Mouse (Mus musculus) forebrain, embryonic 14.5 days (tissue): ENCODE measurements at regions not wholly inside any gene's neighbourhood (a gene's known extent, or its start where the extent isn't known, plus 50 kb on each side); places are given as distances from the start of the nearest gene placed in this dataset.

Experiments
- ATAC-seq: fragments of 200-750 bp; cut with Nextera tagmentation; 2 replicates; pipeline ENCODE4 v1.8.0; 2017; ENCODE audit warnings: mild to moderate bottlenecking, moderate library complexity
- DNase-seq: peaks from one replicate; pipeline ENCODE4 v3.0.0-alpha.2; 2015; ENCODE audit warnings: low spot score
- H3K27ac ChIP-seq: fragments of 300-500 bp; sonication (generic); 2 replicates; pipeline ENCODE4 v1.5.1; 2014; ENCODE audit warnings: low read depth, mild to moderate bottlenecking, control low read depth, low read length, moderate library complexity
- H3K27me3 ChIP-seq: fragments of 300-500 bp; sonication (generic); replicated peaks from 2 replicates; pipeline ENCODE4 v1.6.1; 2014; ENCODE audit warnings: low read length, control low read depth, mixed read lengths; ENCODE audit not compliant: control insufficient read depth, insufficient read depth
- H3K36me3 ChIP-seq: fragments of 300-500 bp; sonication (generic); 2 replicates; pipeline ENCODE4 v1.6.1; 2014; ENCODE audit warnings: low read length, control low read depth; ENCODE audit not compliant: control insufficient read depth, insufficient read depth
- H3K4me1 ChIP-seq: fragments of 300-500 bp; sonication (generic); 2 replicates; pipeline ENCODE4 v1.6.1; 2014; ENCODE audit warnings: antibody characterized with exemption, low read length, control low read depth; ENCODE audit not compliant: control insufficient read depth, insufficient read depth
- H3K4me2 ChIP-seq: fragments of 300-500 bp; sonication (generic); 2 replicates; pipeline ENCODE4 v1.6.1; 2014; ENCODE audit warnings: mild to moderate bottlenecking, control low read depth, low read length
- H3K4me3 ChIP-seq: fragments of 300-500 bp; sonication (generic); 2 replicates; pipeline ENCODE4 v1.5.1; 2014; ENCODE audit warnings: low read depth, low read length, control low read depth
- H3K9ac ChIP-seq: fragments of 300-500 bp; sonication (generic); 2 replicates; pipeline ENCODE4 v1.6.1; 2014; ENCODE audit warnings: mild to moderate bottlenecking, low read length, control low read depth, moderate library complexity
- H3K9me3 ChIP-seq: fragments of 300-500 bp; sonication (generic); replicated peaks from 2 replicates; pipeline ENCODE4 v1.6.1; 2016; ENCODE audit warnings: low read length, control low read depth, mixed read lengths; ENCODE audit not compliant: control insufficient read depth
- WGBS: fragments of 180-500 bp; shearing (Covaris S2); extraction: QIAGEN DNeasy Blood & Tissue Kit; methylation state at CpG from one replicate; pipeline ENCODE4 v1.1.7; 2014; 5-methylcytosine and 5-hydroxymethylcytosine counted together

- WGBS: 97% methylated on average over 4 of the region's 4 CpGs
- no peak for DNase-seq
- no peaks in the 10 kb centered on the region for H3K9me3 ChIP-seq
Measured at GRCm38 (mm10) chr5:133047456-133047855, 504.3 kb upstream of the Auts2 start.

GRCm38 (mm10) chr5:133045637-133046036, 502.5 kb upstream of the Auts2 start:
- H3K4me2 ChIP-seq: no peak overlapping the region
- H3K4me3 ChIP-seq: no peak overlapping the region
- no peak for ATAC-seq
- H3K27me3 ChIP-seq: no peaks in the 10 kb centered on the region
- no peaks in the 10 kb centered on the region for H3K9me3 ChIP-seq
- 64% methylated on average over 9 of the region's 9 CpGs for WGBS
- no peaks in the 10 kb centered on the region for H3K36me3 ChIP-seq
- DNase-seq: no peak
- no peaks in the 10 kb centered on the region for H3K4me1 ChIP-seq
- H3K9ac ChIP-seq: no peak overlapping the region
- no peak overlapping the region for H3K27ac ChIP-seq

More at GRCm38 (mm10) chr5:133047456-133047855, 504.3 kb upstream of the Auts2 start:
- Histone ChIP-seq H3K27me3 (no peaks in the 10 kb centered on the region), H3K36me3 (no peaks in the 10 kb centered on the region), H3K4me2 (no peak overlapping the region), H3K9ac (no peak overlapping the region), H3K27ac (no peak overlapping the region), H3K4me3 (no peak overlapping the region), H3K4me1 (no peaks in the 10 kb centered on the region)
- no peak for ATAC-seq

- H3K9ac ChIP-seq: no peak overlapping the region
- ATAC-seq (no peak), DNase-seq (no peak)
- no peak overlapping the region for H3K4me3 ChIP-seq
- H3K4me1 ChIP-seq: no peaks in the 10 kb centered on the region
- no peaks in the 10 kb centered on the region for H3K36me3 ChIP-seq
- H3K27me3 ChIP-seq: no peaks in the 10 kb centered on the region
- H3K9me3 ChIP-seq: no peaks in the 10 kb centered on the region
- no peak overlapping the region for H3K27ac ChIP-seq
- H3K4me2 ChIP-seq: no peak overlapping the region
- 88% methylated on average over 4 of the region's 4 CpGs for WGBS
Measured at GRCm38 (mm10) chr5:133027590-133027989, 484.4 kb upstream of the Auts2 start.

GRCm38 (mm10) chr5:133025121-133025520, 482.0 kb upstream of the Auts2 start:
- no peaks in the 10 kb centered on the region for H3K9me3 ChIP-seq
- 84% methylated on average over 4 of the region's 4 CpGs for WGBS

GRCm38 (mm10) chr5:133020821-133021220, 477.7 kb upstream of the Auts2 start:
- DNase-seq: no peak
- Histone ChIP-seq H3K36me3 (no peaks in the 10 kb centered on the region), H3K4me2 (no peak overlapping the region), H3K9me3 (no peaks in the 10 kb centered on the region), H3K4me3 (no peak overlapping the region), H3K9ac (no peak overlapping the region), H3K27ac (no peak overlapping the region), H3K27me3 (no peaks in the 10 kb centered on the region), H3K4me1 (no peaks in the 10 kb centered on the region)
- ATAC-seq: no peak

More at GRCm38 (mm10) chr5:133025121-133025520, 482.0 kb upstream of the Auts2 start:
- Histone ChIP-seq H3K27ac (no peak overlapping the region), H3K4me2 (no peak overlapping the region), H3K9ac (no peak overlapping the region), H3K4me1 (no peaks in the 10 kb centered on the region), H3K27me3 (no peaks in the 10 kb centered on the region), H3K4me3 (no peak overlapping the region), H3K36me3 (no peaks in the 10 kb centered on the region)
- ATAC-seq (no peak), DNase-seq (no peak)

- no peak overlapping the region for H3K27ac ChIP-seq
- no peak overlapping the region for H3K4me2 ChIP-seq
- H3K36me3 ChIP-seq: no peaks in the 10 kb centered on the region
- no peak overlapping the region for H3K9ac ChIP-seq
- ATAC-seq (no peak), DNase-seq (no peak)
- 50% methylated on average over 1 of the region's 1 CpGs for WGBS
- H3K4me3 ChIP-seq: no peak overlapping the region
- no peaks in the 10 kb centered on the region for H3K9me3 ChIP-seq
- H3K27me3 ChIP-seq: no peaks in the 10 kb centered on the region
- H3K4me1 ChIP-seq: no peaks in the 10 kb centered on the region
Measured at GRCm38 (mm10) chr5:133020116-133020515, 477.0 kb upstream of the Auts2 start.

GRCm38 (mm10) chr5:133010624-133011575, 467.8 kb upstream of the Auts2 start:
- peak; percentile 52; the same call in 1 of the 2 replicates for ATAC-seq
- Histone ChIP-seq H3K4me3 (no peak overlapping the region), H3K27ac (no peak overlapping the region), H3K36me3 (no peaks in the 10 kb centered on the region), H3K4me1 (no peaks in the 10 kb centered on the region), H3K27me3 (no peaks in the 10 kb centered on the region), H3K4me2 (no peak overlapping the region), H3K9ac (no peak overlapping the region), H3K9me3 (no peaks in the 10 kb centered on the region)
- WGBS: 54% methylated on average over 14 of the region's 14 CpGs
- DNase-seq: peak; percentile 79

GRCm38 (mm10) chr5:132982866-132983265, 439.7 kb upstream of the Auts2 start:
- H3K4me3 ChIP-seq: no peak overlapping the region
- H3K4me2 ChIP-seq: no peak overlapping the region
- ATAC-seq (no peak), DNase-seq (no peak)
- 97% methylated on average over 7 of the region's 7 CpGs for WGBS
- H3K4me1 ChIP-seq: no peaks in the 10 kb centered on the region
- no peaks in the 10 kb centered on the region for H3K27me3 ChIP-seq
- no peak overlapping the region for H3K27ac ChIP-seq
- H3K9ac ChIP-seq: no peak overlapping the region
- no peaks in the 10 kb centered on the region for H3K9me3 ChIP-seq
- no peaks in the 10 kb centered on the region for H3K36me3 ChIP-seq

- Histone ChIP-seq H3K4me1 (peaks cover 2% of the 10 kb centered on the region; the same call in 1 of the 2 replicates), H3K27me3 (no peaks in the 10 kb centered on the region), H3K4me3 (no peak overlapping the region), H3K4me2 (no peak overlapping the region), H3K27ac (no peak overlapping the region), H3K36me3 (no peaks in the 10 kb centered on the region), H3K9ac (no peak overlapping the region), H3K9me3 (no peaks in the 10 kb centered on the region)
- 91% methylated on average over 5 of the region's 5 CpGs for WGBS
- ATAC-seq (no peak), DNase-seq (no peak)
Measured at GRCm38 (mm10) chr5:132979013-132979412, 435.9 kb upstream of the Auts2 start.
